Mouse (Mus musculus) CH12.LX (cell line): ENCODE data around the gene Prcc. TPM values are rescaled to one million over a fixed set of nuclear protein-coding genes. Genes with fewer than 3 reads are reported as not detected.

Experiments used
- DNase-seq: peaks from one replicate; pipeline ENCODE4 v3.0.0-alpha.2; 2013; ENCODE audit errors: extremely low read depth
- H3K27ac ChIP-seq: 2 replicates; pipeline ENCODE4 v1.5.1; 2012; ENCODE audit warnings: low read depth, mild to moderate bottlenecking, control low read depth, moderate library complexity; ENCODE audit not compliant: insufficient read depth
- H3K27me3 ChIP-seq: replicated peaks from 2 replicates; pipeline ENCODE3; 2012; ENCODE audit warnings: inconsistent platforms
- H3K36me3 ChIP-seq, 2 experiments: replicated peaks in 1 of 2; 2 replicates each; pipeline versions ENCODE3 to v1.6.1; 2012; ENCODE audit warnings: inconsistent platforms in 1 of 2, low read length in 1 of 2, mild to moderate bottlenecking in 1 of 2, mixed read lengths in 1 of 2, moderate library complexity in 1 of 2; ENCODE audit not compliant: control insufficient read depth in 1 of 2, insufficient read depth in 1 of 2
- H3K4me1 ChIP-seq, 2 experiments: 2 replicates each; pipeline ENCODE4 v1.6.1; 2012; ENCODE audit warnings: inconsistent platforms in 1 of 2, moderate library complexity in 1 of 2; ENCODE audit not compliant: insufficient read depth in 2 of 2, control insufficient read depth in 1 of 2
- H3K4me2 ChIP-seq: 2 replicates; pipeline ENCODE4 v1.6.1; 2012; ENCODE audit warnings: low read depth, mild to moderate bottlenecking, control low read depth; ENCODE audit not compliant: poor library complexity, insufficient read depth, severe bottlenecking
- H3K4me3 ChIP-seq, 3 experiments: fragments of 150-350 bp in 1 of 3; sonication (generic) in 1 of 3; replicated peaks in 1 of 3; 2 replicates each; pipeline versions ENCODE3 to v1.5.1; 2011 to 2012; ENCODE audit warnings: low read depth in 2 of 3, low read length in 2 of 3, mild to moderate bottlenecking in 2 of 3, moderate library complexity in 2 of 3, control low read depth in 1 of 3, improper control_type of control experiment in 1 of 3, inconsistent platforms in 1 of 3, mixed read lengths in 1 of 3; ENCODE audit not compliant: poor library complexity in 1 of 3
- H3K79me2 ChIP-seq: replicated peaks from 2 replicates; pipeline ENCODE4 v1.6.1; 2012; ENCODE audit warnings: mild to moderate bottlenecking, moderate library complexity; ENCODE audit not compliant: control insufficient read depth, poor library complexity, insufficient read depth, severe bottlenecking; ENCODE audit errors: extremely low read depth
- H3K9ac ChIP-seq: 2 replicates; pipeline ENCODE4 v1.6.1; 2012; ENCODE audit warnings: low read depth, mild to moderate bottlenecking, control low read depth, moderate library complexity; ENCODE audit not compliant: insufficient read depth
- H3K9me3 ChIP-seq: replicated peaks from 2 replicates; pipeline ENCODE3; 2012; ENCODE audit warnings: low read length, inconsistent platforms, mixed read lengths
- BHLHE40 ChIP-seq: IDR thresholded peaks from 2 replicates; pipeline ENCODE4 v1.6.1; 2011; ENCODE audit warnings: mild to moderate bottlenecking, low read depth, low read length, improper control_type of control experiment
- CHD2 ChIP-seq: IDR thresholded peaks from 2 replicates; pipeline ENCODE4 v1.6.1; 2011; ENCODE audit warnings: low read length, improper control_type of control experiment
- CTCF ChIP-seq, 2 experiments: IDR thresholded peaks in 1 of 2; conservative IDR thresholded peaks in 1 of 2; 2 replicates each; pipeline ENCODE4 v1.5.1; 2011 to 2012; ENCODE audit warnings: low read depth in 2 of 2, low read length in 2 of 2, improper control_type of control experiment in 1 of 2, inconsistent platforms in 1 of 2, mild to moderate bottlenecking in 1 of 2, moderate library complexity in 1 of 2
- ELF1 ChIP-seq: IDR thresholded peaks from 2 replicates; pipeline ENCODE4 v1.6.1; 2014; ENCODE audit warnings: low read depth, mild to moderate bottlenecking, inconsistent platforms, low read length, improper control_type of control experiment
- ETS1 ChIP-seq: conservative IDR thresholded peaks from 2 replicates; pipeline ENCODE4 v1.6.1; 2012; ENCODE audit warnings: low read depth, mild to moderate bottlenecking, inconsistent platforms, low read length, improper control_type of control experiment, moderate library complexity
- GABPA ChIP-seq: IDR thresholded peaks from 2 replicates; pipeline ENCODE4 v1.6.1; 2012; ENCODE audit warnings: low read depth, low read length, improper control_type of control experiment, inconsistent platforms; ENCODE audit not compliant: insufficient replicate concordance
- HCFC1 ChIP-seq: IDR thresholded peaks from 2 replicates; pipeline ENCODE4 v1.6.1; 2012; ENCODE audit warnings: low read depth, mild to moderate bottlenecking, inconsistent platforms, low read length, improper control_type of control experiment
- IRF4 ChIP-seq: IDR thresholded peaks from 2 replicates; pipeline ENCODE4 v1.6.1; 2014; ENCODE audit warnings: low read depth, mild to moderate bottlenecking, inconsistent platforms, low read length, improper control_type of control experiment
- JUN ChIP-seq: IDR thresholded peaks from 2 replicates; pipeline ENCODE4 v1.6.1; 2011; ENCODE audit warnings: low read depth, mild to moderate bottlenecking, low read length, improper control_type of control experiment, moderate library complexity; ENCODE audit not compliant: insufficient read depth
- JUND ChIP-seq: conservative IDR thresholded peaks from 2 replicates; pipeline ENCODE4 v1.6.1; 2011; ENCODE audit warnings: low read depth, low read length, improper control_type of control experiment
- KAT2A ChIP-seq: IDR thresholded peaks from 2 replicates; pipeline ENCODE4 v1.6.1; 2012; ENCODE audit warnings: low read length, improper control_type of control experiment, inconsistent platforms; ENCODE audit not compliant: insufficient replicate concordance
- MAFK ChIP-seq: IDR thresholded peaks from 2 replicates; pipeline ENCODE4 v1.6.1; 2011; ENCODE audit warnings: low read length, improper control_type of control experiment; ENCODE audit not compliant: insufficient replicate concordance
- MAX ChIP-seq: IDR thresholded peaks from 2 replicates; pipeline ENCODE4 v1.6.1; 2011; ENCODE audit warnings: low read length, improper control_type of control experiment
- MAZ ChIP-seq: IDR thresholded peaks from 2 replicates; pipeline ENCODE4 v1.6.1; 2012; ENCODE audit warnings: low read depth, mild to moderate bottlenecking, inconsistent platforms, low read length, improper control_type of control experiment, moderate library complexity
- MEF2A ChIP-seq: IDR thresholded peaks from 2 replicates; pipeline ENCODE4 v1.6.1; 2014; ENCODE audit warnings: low read depth, mild to moderate bottlenecking, inconsistent platforms, low read length, improper control_type of control experiment, borderline replicate concordance
- MXI1 ChIP-seq: IDR thresholded peaks from 2 replicates; pipeline ENCODE4 v1.6.1; 2011; ENCODE audit warnings: mild to moderate bottlenecking, low read depth, low read length, improper control_type of control experiment
- MYC ChIP-seq: IDR thresholded peaks from 2 replicates; pipeline ENCODE4 v1.6.1; 2011; ENCODE audit warnings: low read depth, mild to moderate bottlenecking, improper control_type of control experiment, low read length
- NELFE ChIP-seq: IDR thresholded peaks from 2 replicates; pipeline ENCODE4 v1.6.1; 2011; ENCODE audit warnings: low read depth, low read length, improper control_type of control experiment
- PAX5 ChIP-seq: IDR thresholded peaks from 2 replicates; pipeline ENCODE4 v1.6.1; 2012; ENCODE audit warnings: low read length, inconsistent platforms, mixed read lengths
- POLR2AphosphoS2 ChIP-seq: IDR thresholded peaks from 2 replicates; pipeline ENCODE4 v1.6.1; 2011; ENCODE audit warnings: low read depth, low read length, improper control_type of control experiment
- RAD21 ChIP-seq: IDR thresholded peaks from 2 replicates; pipeline ENCODE4 v1.6.1; 2011; ENCODE audit warnings: low read depth, mild to moderate bottlenecking, low read length, improper control_type of control experiment, moderate library complexity
- SIN3A ChIP-seq: IDR thresholded peaks from 2 replicates; pipeline ENCODE4 v1.6.1; 2012; ENCODE audit warnings: low read length, improper control_type of control experiment, inconsistent platforms
- SMC3 ChIP-seq: IDR thresholded peaks from 2 replicates; pipeline ENCODE4 v1.6.1; 2011; ENCODE audit warnings: low read depth, low read length, improper control_type of control experiment
- TBP ChIP-seq: conservative IDR thresholded peaks from 2 replicates; pipeline ENCODE4 v1.6.1; 2011; ENCODE audit warnings: low read depth, low read length, improper control_type of control experiment
- TCF12 ChIP-seq: IDR thresholded peaks from 2 replicates; pipeline ENCODE4 v1.6.1; 2014; ENCODE audit warnings: low read depth, mild to moderate bottlenecking, inconsistent platforms, low read length, improper control_type of control experiment
- UBTF ChIP-seq: IDR thresholded peaks from 2 replicates; pipeline ENCODE4 v1.6.1; 2012; ENCODE audit warnings: low read depth, mild to moderate bottlenecking, inconsistent platforms, low read length, improper control_type of control experiment, moderate library complexity
- USF1 ChIP-seq: IDR thresholded peaks from 2 replicates; pipeline ENCODE4 v1.6.1; 2014; ENCODE audit warnings: low read depth, mild to moderate bottlenecking, inconsistent platforms, low read length, improper control_type of control experiment
- USF2 ChIP-seq: conservative IDR thresholded peaks from 2 replicates; pipeline ENCODE4 v1.6.1; 2011; ENCODE audit warnings: low read depth, low read length, improper control_type of control experiment
- ZC3H11A ChIP-seq: IDR thresholded peaks from 2 replicates; pipeline ENCODE4 v1.6.1; 2012; ENCODE audit warnings: low read depth, mild to moderate bottlenecking, inconsistent platforms, low read length, improper control_type of control experiment
- ZKSCAN1 ChIP-seq: IDR thresholded peaks from 2 replicates; pipeline ENCODE4 v1.6.1; 2012; ENCODE audit warnings: low read depth, inconsistent platforms, low read length, improper control_type of control experiment, borderline replicate concordance
- ZNF384 ChIP-seq: IDR thresholded peaks from 2 replicates; pipeline ENCODE4 v1.6.1; 2012; ENCODE audit warnings: low read depth, low read length, improper control_type of control experiment, inconsistent platforms
- dilution Hi-C: fragments of 300-500 bp; cut with MboI; formaldehyde crosslinking; loops from 2 replicates; pipeline ENCODE4 v1.14.3; 2020; ENCODE audit warnings: low sequenced_read_pairs; ENCODE audit not compliant: extremely low pct_unique_long_range_greater_than_20kb, extremely low pct_ligation_motif_present
- in situ Hi-C: fragments of 300-500 bp; cut with MboI; formaldehyde crosslinking; loops from 3 replicates; pipeline ENCODE4 v1.14.3; 2019; ENCODE audit warnings: low sequenced_read_pairs, low pct_ligation_motif_present, low pct_unique_long_range_greater_than_20kb, mixed read lengths
- polyA plus RNA-seq: library from polyadenylated mRNA; unstranded; fragments of >175 nt; gene quantifications from 2 replicates; pipeline ENCODE4 v1.2.1, GENCODE M21; 2012; ENCODE audit warnings: low read depth; ENCODE audit not compliant: insufficient read length
- total RNA-seq, 2 experiments: library from RNA; depleted of rRNA; stranded (reverse); fragments of 300-350 nt in 1 of 2; fragments of >200 nt in 1 of 2; gene quantifications; 2 replicates each; pipeline ENCODE4 v1.2.3; 2012 to 2014

Prcc gene
- total and polyA plus RNA-seq, 3 experiments = 26.4 to 58.5 (median 48.6) TPM

- Histone ChIP-seq H3K4me1 (peaks cover 8 to 28% of the 10 kb centered on the region in 2 experiments), H3K4me2 (no peak overlapping the region), H3K4me3 (no peak overlapping the region), H3K9me3 (no peaks in the 10 kb centered on the region)
- TF ChIP-seq CTCF (conservative IDR thresholded peaks at IDR 0.05 in 1 of 2, IDR thresholded peaks at IDR 0.05 in 1 of 2; ENCODE audit: low read depth in 2 of 2, low read length in 2 of 2) (peak in 1 of 2 experiments; percentile 57; a peak in 2 of 4 replicates), BHLHE40 (no peak), JUND (no peak), MAFK (no peak), SMC3 (peak; percentile 31; the same call in 1 of the 2 replicates), ELF1 (no peak), NELFE (no peak), MAX (no peak), MEF2A (no peak), USF2 (no peak), MAZ (no peak), TCF12 (no peak), TBP (no peak), HCFC1 (no peak), PAX5 (no peak)
- TF ChIP-seq, all 38 proteins: peak for 2
- Histone ChIP-seq H3K36me3 (no peaks in the 10 kb centered on the region), H3K27me3 (no peaks in the 10 kb centered on the region), H3K79me2 (no peaks in the 10 kb centered on the region), H3K27ac (no peak overlapping the region), H3K9ac (no peak overlapping the region)
- no peak for DNase-seq
- in situ Hi-C loops (no loop called here), dilution Hi-C loops (no loop called here)
Observed at GRCm38 (mm10) chr3:87833482-87833881, 51.9 kb downstream of the Prcc start.

- in situ Hi-C loops = no loop called here
- no peak overlapping the region for H3K9ac ChIP-seq
- peaks cover 8 to 26% of the 10 kb centered on the region in 2 experiments for H3K4me1 ChIP-seq
- H3K4me3 ChIP-seq = no peak overlapping the region
- H3K27me3 ChIP-seq = no peaks in the 10 kb centered on the region
- no peak overlapping the region for H3K4me2 ChIP-seq
- no peak overlapping the region for H3K27ac ChIP-seq
- H3K36me3 ChIP-seq = no peaks in the 10 kb centered on the region
- no peaks in the 10 kb centered on the region for H3K9me3 ChIP-seq
- no peaks in the 10 kb centered on the region for H3K79me2 ChIP-seq
- peak; percentile 43 for DNase-seq
- dilution Hi-C loops = no loop called here
- TF ChIP-seq MYC (peak; percentile 47; the same call in 1 of the 2 replicates), MEF2A (0 out of 2 replicates have a peak, but pooled peaks have one; percentile 4), PAX5 (no peak), CHD2 (no peak), ZC3H11A (no peak), ETS1 (peak; percentile 36), HCFC1 (no peak), GABPA (no peak), SMC3 (no peak), ZKSCAN1 (no peak), KAT2A (no peak), TBP (no peak), ELF1 (no peak), NELFE (no peak), RAD21 (no peak), MXI1 (no peak), ZNF384 (no peak), POLR2AphosphoS2 (no peak), USF1 (no peak; the same call in 1 of the 2 replicates), SIN3A (peak; percentile 39; the same call in 1 of the 2 replicates), JUN (no peak), CTCF (conservative IDR thresholded peaks at IDR 0.05 in 1 of 2, IDR thresholded peaks at IDR 0.05 in 1 of 2; ENCODE audit: low read depth in 2 of 2, low read length in 2 of 2) (no peak), TCF12 (peak; percentile 5; the same call in 1 of the 2 replicates), UBTF (no peak), IRF4 (peak; percentile 74)
Observed at GRCm38 (mm10) chr3:87832109-87832859, 53.1 kb downstream of the Prcc start.
